Mouse (Mus musculus) kidney, adult 2 months (tissue): ENCODE results near the gene Ccr7.

ENCODE experiments used
- CTCF ChIP-seq: fragments of 200-500 bp; conservative IDR thresholded peaks from 2 replicates; pipeline ENCODE4 v1.5.1; 2011; ENCODE audit warnings: low read depth, mild to moderate bottlenecking, control low read depth, low read length, moderate library complexity, mixed read lengths; ENCODE audit not compliant: insufficient read depth, insufficient read length
- POLR2A ChIP-seq: fragments of 200-500 bp; IDR thresholded peaks from one replicate; pipeline ENCODE4 v1.6.1; 2011; ENCODE audit warnings: low read depth, low read length, control low read depth

DNA sequence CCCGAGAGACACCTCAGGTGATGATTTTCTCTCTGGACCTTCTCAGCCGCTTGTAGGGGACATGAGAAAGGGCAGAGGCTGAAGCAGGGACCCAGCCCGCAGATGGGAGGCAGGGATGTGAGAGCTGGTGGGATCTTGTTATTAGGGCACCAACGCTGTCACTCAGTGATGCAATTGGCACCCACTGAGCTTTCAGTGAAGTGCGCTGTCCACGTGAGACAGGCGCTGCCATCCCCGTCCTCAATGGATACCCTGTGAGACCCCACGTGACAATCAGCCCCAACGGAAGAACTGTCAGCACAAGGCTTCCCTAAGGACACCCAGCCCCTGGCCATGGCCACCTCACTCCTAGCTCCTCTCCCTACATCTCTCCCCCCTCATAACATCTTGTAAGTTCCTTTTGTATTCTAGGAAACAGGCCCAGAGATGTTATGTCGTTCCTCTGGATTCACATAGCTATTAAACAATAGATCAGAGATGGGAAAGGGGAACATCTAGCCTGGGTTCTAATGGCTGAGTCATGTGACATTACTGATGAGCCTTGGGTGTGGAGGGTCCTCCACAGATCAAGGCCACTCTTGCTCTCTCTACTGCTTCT is 3.4 kb downstream of the Ccr7 start:
- TF ChIP-seq CTCF (no peak), POLR2A (no peak)
